Mouse (Mus musculus): ENCODE results near the gene Pde4a. TPM values are rescaled to one million over a fixed set of nuclear protein-coding genes. Genes with fewer than 3 reads are reported as not detected.
"Not testable (repeated sequence)": the region's sequence is repeated elsewhere in the genome, so short reads cannot be mapped to it uniquely, and the experiment has no call there.

The Pde4a gene
- polyA plus RNA-seq, 1 experiment, result 9.0 TPM

GRCm38 (mm10) chr9:21183905-21184413, 18.4 kb downstream of the Pde4a start:
- H3K27me3 ChIP-seq (replicated peaks; ENCODE audit: control insufficient read depth, insufficient read depth, low read length), result no peaks in the 10 kb centered on the region
- H3K4me3 ChIP-seq (ENCODE audit: insufficient read depth, low read depth, low read length), result peak overlapping the region; percentile 54
- DNase-seq, result peak; percentile 64
- 10% methylated on average over 34 of the region's 34 CpGs for WGBS
- no peaks in the 10 kb centered on the region for H3K36me3 ChIP-seq (ENCODE audit: control insufficient read depth, insufficient read depth, low read length)
- peak; percentile 36 for TF ChIP-seq CTCF (conservative IDR thresholded peaks at IDR 0.05; ENCODE audit: insufficient read depth, insufficient read length, low read depth, low read length)
- TF ChIP-seq POLR2A (IDR thresholded peaks at IDR 0.05; ENCODE audit: low read depth, low read length), result no peak
- no peak overlapping the region for H3K27ac ChIP-seq (ENCODE audit: insufficient read depth, low read depth, low read length)
- no peaks in the 10 kb centered on the region; the same call in 1 of the 2 replicates for H3K4me1 ChIP-seq (ENCODE audit: control insufficient read depth, insufficient read depth, low read length)

DNA sequence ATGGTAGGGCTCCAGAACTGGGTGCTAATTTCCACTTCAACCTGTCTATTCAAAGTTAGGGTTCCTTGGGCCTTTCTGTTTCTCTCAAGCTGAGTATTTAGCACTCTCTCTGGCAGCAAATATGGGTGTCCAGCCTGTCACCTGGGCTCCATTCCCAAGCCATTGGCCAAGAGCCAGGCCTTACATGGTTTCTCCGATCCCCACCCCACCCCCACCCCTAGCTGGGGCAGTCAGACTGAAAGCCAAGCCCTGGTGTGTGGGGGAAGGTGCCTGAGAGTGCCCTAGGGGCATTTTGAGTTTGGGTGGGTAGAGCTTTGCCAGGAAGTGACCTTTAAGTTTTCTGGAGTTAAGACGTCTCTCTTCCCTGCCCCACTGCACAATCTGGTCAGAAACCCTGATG, 19.2 kb downstream of the Pde4a start:
- H3K4me1 ChIP-seq (ENCODE audit: control insufficient read depth, insufficient read depth, low read length), result no peaks in the 10 kb centered on the region; the same call in 1 of the 2 replicates
- no peak overlapping the region for H3K4me3 ChIP-seq (ENCODE audit: insufficient read depth, low read depth, low read length)

DNA sequence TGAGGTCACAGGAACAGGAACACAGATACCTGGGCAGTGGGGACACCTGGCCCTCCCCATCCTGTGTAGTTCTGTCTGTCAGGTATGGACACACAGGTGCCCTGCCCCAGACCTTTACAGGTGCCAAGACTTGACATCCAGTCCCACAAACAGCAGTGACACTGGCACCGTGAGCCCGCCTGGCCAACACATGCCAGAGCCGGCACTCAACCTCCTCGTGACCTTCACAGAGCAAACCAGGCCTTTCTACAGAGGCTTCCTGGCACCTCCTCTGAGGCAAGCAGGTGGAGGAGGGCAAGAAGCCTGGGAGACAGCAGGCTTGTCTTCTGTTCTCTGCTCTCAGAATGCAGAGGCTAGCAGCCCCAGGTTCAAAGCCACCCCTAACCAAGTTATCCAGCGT, 19.9 kb downstream of the Pde4a start:
- TF ChIP-seq POLR2A (IDR thresholded peaks at IDR 0.05; ENCODE audit: low read depth, low read length), result no peak
- no peak for TF ChIP-seq CTCF (conservative IDR thresholded peaks at IDR 0.05; ENCODE audit: insufficient read depth, insufficient read length, low read depth, low read length)
- Histone ChIP-seq H3K36me3 (ENCODE audit: control insufficient read depth, insufficient read depth, low read length) (no peaks in the 10 kb centered on the region), H3K27me3 (replicated peaks; ENCODE audit: control insufficient read depth, insufficient read depth, low read length) (no peaks in the 10 kb centered on the region), H3K4me3 (ENCODE audit: insufficient read depth, low read depth, low read length) (no peak overlapping the region), H3K27ac (ENCODE audit: insufficient read depth, low read depth, low read length) (peak overlapping the region; percentile 3; the same call in 1 of the 2 replicates), H3K4me1 (ENCODE audit: control insufficient read depth, insufficient read depth, low read length) (no peaks in the 10 kb centered on the region; the same call in 1 of the 2 replicates)
- DNase-seq, result peak; percentile 49
- WGBS, result 71% methylated on average over 5 of the region's 5 CpGs

More for the DNA sequence above, 19.2 kb downstream of the Pde4a start:
- DNase-seq, result peak; percentile 78
- TF ChIP-seq POLR2A (IDR thresholded peaks at IDR 0.05; ENCODE audit: low read depth, low read length) (no peak), CTCF (conservative IDR thresholded peaks at IDR 0.05; ENCODE audit: insufficient read depth, insufficient read length, low read depth, low read length) (no peak)
- no peak overlapping the region for H3K27ac ChIP-seq (ENCODE audit: insufficient read depth, low read depth, low read length)
- H3K27me3 ChIP-seq (replicated peaks; ENCODE audit: control insufficient read depth, insufficient read depth, low read length), result no peaks in the 10 kb centered on the region
- WGBS, result 12% methylated on average over 2 of the region's 2 CpGs
- no peaks in the 10 kb centered on the region for H3K36me3 ChIP-seq (ENCODE audit: control insufficient read depth, insufficient read depth, low read length)

DNA sequence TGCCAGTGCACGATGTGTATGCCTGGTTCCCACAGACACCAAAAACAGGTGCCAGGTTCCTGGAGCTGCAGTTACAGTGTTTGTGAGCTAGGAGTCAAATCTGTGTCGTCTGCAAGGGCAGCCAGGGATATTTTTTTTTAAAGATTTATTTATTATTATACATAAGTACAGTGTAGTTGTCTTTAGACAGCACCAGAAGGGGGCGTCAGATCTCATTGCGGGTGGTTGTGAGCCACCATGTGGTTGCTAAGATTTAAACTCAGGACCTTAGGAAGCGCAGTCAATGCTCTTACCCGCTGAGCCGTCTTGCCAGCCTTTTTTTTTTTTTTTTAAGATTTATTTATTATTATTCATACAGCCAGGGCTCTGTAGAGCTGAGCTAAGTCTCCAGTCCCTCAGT, 24.4 kb downstream of the Pde4a start:
- H3K27ac ChIP-seq (ENCODE audit: insufficient read depth, low read depth, low read length), result no peak overlapping the region
- H3K4me1 ChIP-seq (ENCODE audit: control insufficient read depth, insufficient read depth, low read length), result no peaks in the 10 kb centered on the region; the same call in 1 of the 2 replicates
- no peak for DNase-seq
- TF ChIP-seq POLR2A (IDR thresholded peaks at IDR 0.05; ENCODE audit: low read depth, low read length), result no peak
- 0 out of 2 replicates have a peak, but pooled peaks have one; percentile 13 for TF ChIP-seq CTCF (conservative IDR thresholded peaks at IDR 0.05; ENCODE audit: insufficient read depth, insufficient read length, low read depth, low read length)
- no peaks in the 10 kb centered on the region for H3K27me3 ChIP-seq (replicated peaks; ENCODE audit: control insufficient read depth, insufficient read depth, low read length)
- H3K4me3 ChIP-seq (ENCODE audit: insufficient read depth, low read depth, low read length), result no peak overlapping the region
- 63% methylated on average over 7 of the region's 7 CpGs for WGBS
- no peaks in the 10 kb centered on the region for H3K36me3 ChIP-seq (ENCODE audit: control insufficient read depth, insufficient read depth, low read length)

DNA sequence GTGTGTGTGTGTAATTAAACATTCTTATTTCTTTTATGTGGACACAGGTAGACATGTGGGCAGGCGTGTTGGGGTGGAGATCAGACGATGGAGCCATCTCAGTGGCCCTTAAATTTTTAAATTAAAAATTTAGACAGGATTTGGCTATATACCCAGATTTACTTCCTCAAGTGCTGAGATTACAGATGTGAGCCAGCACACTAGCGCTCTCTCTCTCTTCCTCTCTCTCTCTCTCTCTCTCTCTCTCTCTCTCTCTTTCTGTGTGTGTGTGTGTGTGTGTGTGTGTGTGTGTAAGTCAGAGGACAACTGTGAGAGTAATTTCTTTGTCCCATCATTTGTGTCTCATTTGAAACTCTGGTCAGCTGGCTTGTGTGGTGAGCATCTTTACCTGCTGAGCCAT, 25.2 kb downstream of the Pde4a start:
- no peaks in the 10 kb centered on the region for H3K36me3 ChIP-seq (ENCODE audit: control insufficient read depth, insufficient read depth, low read length)
- no peak overlapping the region for H3K4me3 ChIP-seq (ENCODE audit: insufficient read depth, low read depth, low read length)
- WGBS, result 82% methylated on average over 3 of the region's 3 CpGs
- H3K27me3 ChIP-seq (replicated peaks; ENCODE audit: control insufficient read depth, insufficient read depth, low read length), result no peaks in the 10 kb centered on the region
- DNase-seq, result no peak
- H3K27ac ChIP-seq (ENCODE audit: insufficient read depth, low read depth, low read length), result no peak overlapping the region
- no peaks in the 10 kb centered on the region for H3K4me1 ChIP-seq (ENCODE audit: control insufficient read depth, insufficient read depth, low read length)
- TF ChIP-seq POLR2A (IDR thresholded peaks at IDR 0.05; ENCODE audit: low read depth, low read length) (no peak), CTCF (conservative IDR thresholded peaks at IDR 0.05; ENCODE audit: insufficient read depth, insufficient read length, low read depth, low read length) (no peak)

GRCm38 (mm10) chr9:21193786-21194185, 28.3 kb downstream of the Pde4a start:
- DNase-seq, result no peak
- no peak for TF ChIP-seq CTCF (conservative IDR thresholded peaks at IDR 0.05; ENCODE audit: insufficient read depth, insufficient read length, low read depth, low read length)
- no peak for TF ChIP-seq POLR2A (IDR thresholded peaks at IDR 0.05; ENCODE audit: low read depth, low read length)
- no peaks in the 10 kb centered on the region for H3K36me3 ChIP-seq (ENCODE audit: control insufficient read depth, insufficient read depth, low read length)
- 90% methylated on average over 3 of the region's 3 CpGs for WGBS
- no peaks in the 10 kb centered on the region for H3K4me1 ChIP-seq (ENCODE audit: control insufficient read depth, insufficient read depth, low read length)
- H3K4me3 ChIP-seq (ENCODE audit: insufficient read depth, low read depth, low read length), result no peak overlapping the region
- H3K27ac ChIP-seq (ENCODE audit: insufficient read depth, low read depth, low read length), result no peak overlapping the region
- H3K27me3 ChIP-seq (replicated peaks; ENCODE audit: control insufficient read depth, insufficient read depth, low read length), result no peaks in the 10 kb centered on the region

DNA sequence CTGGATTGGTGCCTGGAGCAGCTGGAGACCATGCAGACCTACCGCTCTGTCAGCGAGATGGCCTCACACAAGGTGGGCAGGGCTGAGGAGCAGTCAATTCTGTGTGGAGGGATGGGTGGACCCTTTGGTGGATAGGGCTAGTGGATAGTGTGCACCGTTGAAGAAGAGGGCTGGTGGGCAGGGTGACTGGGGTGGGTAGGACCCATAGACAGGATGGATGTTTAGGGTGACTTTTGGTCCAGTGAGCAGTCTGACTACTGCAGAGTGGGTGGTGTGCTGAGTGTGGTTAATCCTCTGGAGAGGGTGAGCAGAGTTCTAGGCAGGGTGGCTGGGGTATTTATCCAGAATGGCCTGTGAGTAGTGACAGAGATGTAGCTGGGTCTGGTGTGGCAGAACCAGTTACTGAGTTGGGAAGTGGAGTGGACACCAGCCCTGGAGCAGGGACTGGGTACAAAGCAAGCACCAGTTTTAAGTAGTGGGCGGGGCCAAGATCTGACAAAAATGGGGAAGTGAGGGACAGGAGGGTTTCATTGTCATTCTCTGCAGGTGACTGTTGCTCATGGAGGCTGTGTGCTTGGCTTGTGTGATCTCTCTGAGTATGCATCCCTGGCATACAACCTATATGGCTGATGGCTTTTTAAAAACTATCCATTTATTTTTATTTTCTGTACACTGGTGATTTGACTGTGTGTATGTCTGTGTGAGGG, 29.4 kb downstream of the Pde4a start:
- Histone ChIP-seq H3K36me3 (ENCODE audit: control insufficient read depth, insufficient read depth, low read length) (no peaks in the 10 kb centered on the region), H3K4me1 (ENCODE audit: control insufficient read depth, insufficient read depth, low read length) (no peaks in the 10 kb centered on the region), H3K27ac (ENCODE audit: insufficient read depth, low read depth, low read length) (no peak overlapping the region), H3K4me3 (ENCODE audit: insufficient read depth, low read depth, low read length) (no peak overlapping the region), H3K27me3 (replicated peaks; ENCODE audit: control insufficient read depth, insufficient read depth, low read length) (no peaks in the 10 kb centered on the region)
- TF ChIP-seq CTCF (conservative IDR thresholded peaks at IDR 0.05; ENCODE audit: insufficient read depth, insufficient read length, low read depth, low read length) (no peak), POLR2A (IDR thresholded peaks at IDR 0.05; ENCODE audit: low read depth, low read length) (no peak)
- no peak for DNase-seq
- WGBS, result 89% methylated on average over 4 of the region's 4 CpGs

DNA sequence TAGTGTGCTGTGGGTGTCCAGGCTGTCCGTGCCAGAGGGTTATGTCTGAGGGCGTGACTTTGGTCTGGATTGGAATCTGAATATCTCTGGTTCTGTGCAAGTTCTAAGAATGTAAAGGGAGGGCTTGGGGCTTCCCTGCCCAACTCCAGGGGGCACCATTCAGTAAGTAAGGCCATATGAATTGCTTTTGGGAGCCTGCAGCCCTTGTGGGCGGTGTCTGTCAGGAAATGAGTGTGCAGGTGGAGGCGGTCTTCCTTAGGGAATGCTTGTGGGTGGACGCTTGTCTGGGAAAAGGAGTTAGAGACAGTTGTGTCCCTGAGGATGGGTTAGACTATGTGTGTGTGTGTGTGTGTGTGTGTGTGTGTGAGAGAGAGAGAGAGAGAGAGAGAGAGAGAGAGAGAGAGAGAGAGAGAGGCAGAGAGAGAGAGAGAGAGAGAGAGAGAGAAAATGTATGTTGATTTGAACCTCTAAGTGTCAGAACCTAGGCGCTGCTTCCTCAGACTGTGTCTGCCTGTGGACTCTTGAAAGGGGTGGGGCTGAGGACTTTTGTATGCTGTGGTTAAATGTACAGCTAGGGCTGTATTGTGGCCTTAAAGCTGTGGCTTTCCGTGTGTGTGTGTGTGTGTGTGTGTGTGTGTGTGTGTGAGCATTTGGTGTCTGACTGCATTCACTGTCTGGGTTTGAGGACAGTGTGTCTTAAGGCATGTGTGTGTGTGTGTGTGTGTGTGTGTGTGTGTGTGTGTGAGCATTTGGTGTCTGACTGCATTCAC, 30.4 kb downstream of the Pde4a start:
- not testable (repeated sequence) for H3K27me3 ChIP-seq (replicated peaks; ENCODE audit: control insufficient read depth, insufficient read depth, low read length); H3K4me3 ChIP-seq (ENCODE audit: insufficient read depth, low read depth, low read length); H3K27ac ChIP-seq (ENCODE audit: insufficient read depth, low read depth, low read length); DNase-seq; H3K4me1 ChIP-seq (ENCODE audit: control insufficient read depth, insufficient read depth, low read length); H3K36me3 ChIP-seq (ENCODE audit: control insufficient read depth, insufficient read depth, low read length)
- 75% methylated on average over 7 of the region's 7 CpGs for WGBS

Data from kidney, adult 2 months (tissue).